In genomic region chr11:95038818-95039655, GRCm38 (mm10) we compare ENCODE assay signal across 9 mouse cellular contexts. TPM values are rescaled to one million over a fixed set of nuclear protein-coding genes. Genes with fewer than 3 reads are reported as not detected.
DNase-seq lines count a peak whose midpoint lies in the region; ATAC-seq and TF ChIP-seq lines count a peak whose summit lies in the region.
"Had no signal": no experiment of that assay in that cellular context is flagged by ENCODE, and none has a peak within 500 bp of the region (broad histone marks: within the 10 kb centered on the region; RNA-seq: fewer than 3 reads in every experiment).

No protein-coding gene starts in this region.

- peaks cover 19% of the 10 kb centered on the region for H3K4me1 ChIP-seq in heart, embryonic 15.5 days (replicated peaks)
- no peaks in the 10 kb centered on the region; the same call in 1 of the 2 replicates for H3K4me1 ChIP-seq in heart, adult 2 months (ENCODE audit: control insufficient read depth, insufficient read depth, low read length)
- peaks cover 0 to 13% of the 10 kb centered on the region in 2 experiments; a peak in 3 of 4 replicates for H3K4me1 ChIP-seq in CH12.LX (ENCODE audit: control insufficient read depth in 1 of 2, insufficient read depth in 2 of 2)
- peaks cover 20% of the 10 kb centered on the region for H3K4me1 ChIP-seq in kidney, embryonic 16.5 days (ENCODE audit: insufficient read depth, low read length)
- peaks cover 22% of the 10 kb centered on the region for H3K4me1 ChIP-seq in forebrain, embryonic 16.5 days (replicated peaks; ENCODE audit: control insufficient read depth, insufficient read depth, low read length)

- intact Hi-C loops in heart, adult 2 months (cut with DNase I): no loop called here
- intact Hi-C loops in left cerebral cortex, postnatal 10 days (cut with DNase I): no loop called here

- dilution Hi-C loops in CH12.LX (cut with MboI; ENCODE audit: extremely low pct_ligation_motif_present, extremely low pct_unique_long_range_greater_than_20kb, low sequenced_read_pairs): no loop called here

- TF ChIP-seq EP300 in heart, adult 2 months (IDR thresholded peaks at IDR 0.05; ENCODE audit: insufficient read depth, low read depth, low read length): no peak
- TF ChIP-seq EP300 in CH12.LX (IDR thresholded peaks at IDR 0.05; ENCODE audit: low read length): no peak

- no peak for DNase-seq in heart, adult 2 months
- no peak for DNase-seq in CH12.LX (ENCODE audit: extremely low read depth)
- peak; percentile 28 to 52 for DNase-seq in cerebellum, adult 18-20 months
- no peak for DNase-seq in left cerebral cortex, postnatal 10 days (ENCODE audit: extremely low spot score in 1 of 2, low spot score in 2 of 2)
- DNase-seq: heart, postnatal 36 days had no signal

- no peak for TF ChIP-seq RAD21 in CH12.LX (IDR thresholded peaks at IDR 0.05; ENCODE audit: low read depth, low read length)

- H3K27ac ChIP-seq in heart, embryonic 15.5 days: peak overlapping the region; percentile 91; the same call in 1 of the 2 replicates
- no peak overlapping the region; the same call in 1 of the 2 replicates for H3K27ac ChIP-seq in heart, adult 2 months
- H3K27ac ChIP-seq in CH12.LX (ENCODE audit: insufficient read depth, low read depth): no peak overlapping the region
- peak overlapping the region; percentile 2; the same call in 1 of the 2 replicates for H3K27ac ChIP-seq in kidney, embryonic 16.5 days (ENCODE audit: low read length)
- H3K27ac ChIP-seq in forebrain, embryonic 16.5 days (ENCODE audit: low read length): no peak overlapping the region
- H3K27ac ChIP-seq: limb, embryonic 13.5 days had no signal

- no peak for ATAC-seq in heart, embryonic 15.5 days (replicated peaks; ENCODE audit: insufficient number of reproducible peaks, insufficient read depth, low FRiP score, low read depth)
- no peak for ATAC-seq in kidney, embryonic 16.5 days (ENCODE audit: low FRiP score, low TSS enrichment)
- no peak for ATAC-seq in forebrain, embryonic 16.5 days

- in situ Hi-C loops in CH12.LX (cut with MboI; ENCODE audit: low pct_ligation_motif_present, low pct_unique_long_range_greater_than_20kb, low sequenced_read_pairs): no loop called here

- no peak overlapping the region for H3K9ac ChIP-seq in heart, embryonic 15.5 days
- no peak overlapping the region for H3K9ac ChIP-seq in heart, adult 2 months (ENCODE audit: low read depth, low read length)
- no peak overlapping the region for H3K9ac ChIP-seq in CH12.LX (ENCODE audit: insufficient read depth, low read depth)
- no peak overlapping the region for H3K9ac ChIP-seq in kidney, embryonic 16.5 days (replicated peaks; ENCODE audit: low read length)
- H3K9ac ChIP-seq in forebrain, embryonic 16.5 days (replicated peaks; ENCODE audit: low read depth, low read length): no peak overlapping the region

- H3K9me3 ChIP-seq in heart, embryonic 15.5 days (replicated peaks): no peaks in the 10 kb centered on the region
- no peaks in the 10 kb centered on the region for H3K9me3 ChIP-seq in CH12.LX (replicated peaks; ENCODE audit: low read length)
- no peaks in the 10 kb centered on the region for H3K9me3 ChIP-seq in kidney, embryonic 16.5 days (ENCODE audit: low read length)
- no peaks in the 10 kb centered on the region for H3K9me3 ChIP-seq in forebrain, embryonic 16.5 days (ENCODE audit: control insufficient read depth, low read length)
- H3K9me3 ChIP-seq: limb, embryonic 13.5 days had no signal

- no peak for TF ChIP-seq CTCF in heart, adult 2 months (IDR thresholded peaks at IDR 0.05)
- TF ChIP-seq CTCF in CH12.LX (conservative IDR thresholded peaks at IDR 0.05 in 1 of 2, IDR thresholded peaks at IDR 0.05 in 1 of 2; ENCODE audit: low read depth in 2 of 2, low read length in 2 of 2): no peak

- WGBS in heart, embryonic 15.5 days: 78% methylated on average over 13 of the region's 13 CpGs
- 77% methylated on average over 13 of the region's 13 CpGs for WGBS in heart, adult 2 months
- 78% methylated on average over 13 of the region's 13 CpGs for WGBS in kidney, embryonic 16.5 days
- WGBS in forebrain, embryonic 16.5 days: 83% methylated on average over 13 of the region's 13 CpGs

- no peaks in the 10 kb centered on the region for H3K27me3 ChIP-seq in heart, embryonic 15.5 days
- H3K27me3 ChIP-seq in heart, adult 2 months (ENCODE audit: control insufficient read depth, insufficient read depth, low read length): no peaks in the 10 kb centered on the region
- H3K27me3 ChIP-seq in CH12.LX (replicated peaks): peaks cover 77% of the 10 kb centered on the region
- H3K27me3 ChIP-seq in kidney, embryonic 16.5 days (ENCODE audit: insufficient read depth, low read length): no peaks in the 10 kb centered on the region
- H3K27me3 ChIP-seq in forebrain, embryonic 16.5 days (replicated peaks; ENCODE audit: control insufficient read depth, insufficient read depth, low read length): no peaks in the 10 kb centered on the region
- H3K27me3 ChIP-seq: limb, embryonic 13.5 days had no signal

- H3K4me3 ChIP-seq in heart, embryonic 15.5 days: no peak overlapping the region
- H3K4me3 ChIP-seq in heart, adult 2 months: no peak overlapping the region
- no peak overlapping the region for H3K4me3 ChIP-seq in CH12.LX (replicated peaks in 1 of 3; ENCODE audit: low read depth in 2 of 3, low read length in 2 of 3, poor library complexity in 1 of 3)
- no peak overlapping the region for H3K4me3 ChIP-seq in kidney, embryonic 16.5 days (ENCODE audit: low read length)
- H3K4me3 ChIP-seq in forebrain, embryonic 16.5 days (replicated peaks; ENCODE audit: low read length): no peak overlapping the region

- TF ChIP-seq POLR2A in heart, adult 2 months (IDR thresholded peaks at IDR 0.05; ENCODE audit: insufficient read depth, low read depth, low read length): no peak
- TF ChIP-seq POLR2A in CH12.LX (IDR thresholded peaks at IDR 0.05; ENCODE audit: low read depth, low read length): no peak

- H3K79me2 ChIP-seq in heart, adult 2 months (replicated peaks; ENCODE audit: control insufficient read depth, insufficient read depth, low read length): peaks cover 1% of the 10 kb centered on the region; the same call in 1 of the 2 replicates
- H3K79me2 ChIP-seq in CH12.LX (replicated peaks; ENCODE audit: control insufficient read depth, extremely low read depth, insufficient read depth, poor library complexity, severe bottlenecking): no peaks in the 10 kb centered on the region

- H3K36me3 ChIP-seq in heart, embryonic 15.5 days: peaks cover 31% of the 10 kb centered on the region
- H3K36me3 ChIP-seq in heart, adult 2 months (ENCODE audit: control insufficient read depth, insufficient read depth, low read length): no peaks in the 10 kb centered on the region
- peaks cover 0 to 3% of the 10 kb centered on the region in 2 experiments for H3K36me3 ChIP-seq in CH12.LX (replicated peaks in 1 of 2; ENCODE audit: control insufficient read depth in 1 of 2, insufficient read depth in 1 of 2, low read length in 1 of 2)
- peaks cover 6% of the 10 kb centered on the region for H3K36me3 ChIP-seq in kidney, embryonic 16.5 days (ENCODE audit: insufficient read depth, low read length)
- no peaks in the 10 kb centered on the region for H3K36me3 ChIP-seq in forebrain, embryonic 16.5 days (ENCODE audit: control insufficient read depth, insufficient read depth)

- H3K4me2 ChIP-seq in heart, embryonic 15.5 days: no peak overlapping the region
- H3K4me2 ChIP-seq in CH12.LX (ENCODE audit: insufficient read depth, low read depth, poor library complexity, severe bottlenecking): no peak overlapping the region
- no peak overlapping the region for H3K4me2 ChIP-seq in kidney, embryonic 16.5 days (replicated peaks; ENCODE audit: low read depth, low read length)
- H3K4me2 ChIP-seq in forebrain, embryonic 16.5 days (ENCODE audit: low read length): no peak overlapping the region

RNA-seq across cellular contexts. Expression of gene Pdk2, which starts 2.1 kb away (rescaled TPM):
- 114 and 117 TPM in 2 replicates for polyA plus RNA-seq in heart, embryonic 15.5 days (2015; fragmentation: Nextera tagmentation; extraction: Ambion mirVana)
- total RNA-seq in heart, adult 2 months (2021): 100 to 1,000 TPM; 393 to 479 TPM
- polyA plus RNA-seq in heart, adult 2 months (2012; rRNA removed): 518 and 592 TPM in 2 replicates
- total RNA-seq in CH12.LX (2012; rRNA removed) (not detected in 2 replicates), CH12.LX (2014; rRNA removed) (not detected in 2 replicates)
- polyA plus RNA-seq in CH12.LX (2012; ENCODE audit: insufficient read length, low read depth): not detected in 2 replicates
- 72.3 and 85.2 TPM in 2 replicates for polyA plus RNA-seq in kidney, embryonic 16.5 days (2015; fragmentation: Nextera tagmentation; extraction: Ambion mirVana)
- polyA plus RNA-seq in forebrain, embryonic 16.5 days (2015; fragmentation: Nextera tagmentation; extraction: Ambion mirVana): 27.6 and 29.2 TPM in 2 replicates
- 10 to 100 TPM; 43.8 to 50.6 TPM for total RNA-seq in left cerebral cortex, postnatal 10 days (2021)

RNA-seq across cellular contexts. Expression of gene Samd14, which starts 29.4 kb away (rescaled TPM):
- polyA plus RNA-seq in heart, embryonic 15.5 days (2015; fragmentation: Nextera tagmentation; extraction: Ambion mirVana): 8.0 and 13.2 TPM in 2 replicates
- total RNA-seq in heart, adult 2 months (2021): 1 to 10 TPM; 1.2 to 1.7 TPM
- 0.82 and 1.9 TPM in 2 replicates for polyA plus RNA-seq in heart, adult 2 months (2012; rRNA removed)
- total RNA-seq in CH12.LX (2012; rRNA removed): 0.04 and 0.17 TPM in 2 replicates
- total RNA-seq in CH12.LX (2014; rRNA removed): 0.07 TPM in 1 of 2 replicates, not detected in the other
- polyA plus RNA-seq in CH12.LX (2012; ENCODE audit: insufficient read length, low read depth): not detected in 2 replicates
- polyA plus RNA-seq in kidney, embryonic 16.5 days (2015; fragmentation: Nextera tagmentation; extraction: Ambion mirVana): 19.2 and 21.2 TPM in 2 replicates
- 123 and 134 TPM in 2 replicates for polyA plus RNA-seq in forebrain, embryonic 16.5 days (2015; fragmentation: Nextera tagmentation; extraction: Ambion mirVana)
- total RNA-seq in left cerebral cortex, postnatal 10 days (2021): 10 to 100 TPM; 98.6 to 99.6 TPM

RNA-seq across cellular contexts. Expression of gene Itga3, which starts 37.6 kb away (rescaled TPM):
- polyA plus RNA-seq in heart, embryonic 15.5 days (2015; fragmentation: Nextera tagmentation; extraction: Ambion mirVana): 9.7 and 12.9 TPM in 2 replicates
- total RNA-seq in heart, adult 2 months (2021): 10 to 100 TPM; 10.4 to 10.6 TPM
- polyA plus RNA-seq in heart, adult 2 months (2012; rRNA removed): 11.4 and 13.8 TPM in 2 replicates
- total RNA-seq in CH12.LX (2012; rRNA removed) (34.9 and 53.0 TPM in 2 replicates), CH12.LX (2014; rRNA removed) (5.5 and 5.8 TPM in 2 replicates)
- 8.3 and 9.0 TPM in 2 replicates for polyA plus RNA-seq in CH12.LX (2012; ENCODE audit: insufficient read length, low read depth)
- polyA plus RNA-seq in kidney, embryonic 16.5 days (2015; fragmentation: Nextera tagmentation; extraction: Ambion mirVana): 25.5 and 25.8 TPM in 2 replicates
- 6.3 and 8.5 TPM in 2 replicates for polyA plus RNA-seq in forebrain, embryonic 16.5 days (2015; fragmentation: Nextera tagmentation; extraction: Ambion mirVana)
- total RNA-seq in left cerebral cortex, postnatal 10 days (2021): 10 to 100 TPM; 13.6 to 16.2 TPM

RNA-seq across cellular contexts. Expression of gene Ppp1r9b, which starts 48.2 kb away (rescaled TPM):
- polyA plus RNA-seq in heart, embryonic 15.5 days (2015; fragmentation: Nextera tagmentation; extraction: Ambion mirVana): 5.0 and 6.6 TPM in 2 replicates
- total RNA-seq in heart, adult 2 months (2021): 10 to 100 TPM; 49.3 to 52.0 TPM
- polyA plus RNA-seq in heart, adult 2 months (2012; rRNA removed): 22.3 and 23.8 TPM in 2 replicates
- total RNA-seq in CH12.LX (2012; rRNA removed) (21.2 and 21.8 TPM in 2 replicates), CH12.LX (2014; rRNA removed) (5.7 and 7.8 TPM in 2 replicates)
- 20.3 and 21.2 TPM in 2 replicates for polyA plus RNA-seq in CH12.LX (2012; ENCODE audit: insufficient read length, low read depth)
- 9.9 and 10.7 TPM in 2 replicates for polyA plus RNA-seq in kidney, embryonic 16.5 days (2015; fragmentation: Nextera tagmentation; extraction: Ambion mirVana)
- 22.0 and 22.4 TPM in 2 replicates for polyA plus RNA-seq in forebrain, embryonic 16.5 days (2015; fragmentation: Nextera tagmentation; extraction: Ambion mirVana)
- total RNA-seq in left cerebral cortex, postnatal 10 days (2021): 100 to 1,000 TPM; 388 to 414 TPM

Comparison
In these comparisons a context has a peak if more than half of its experiments do, and no peak if none do; other contexts are left out.
1. H3K27ac ChIP-seq: peak in heart, embryonic 15.5 days (single experiment) and kidney, embryonic 16.5 days (single experiment); none in heart, adult 2 months (single experiment), CH12.LX (single experiment) and forebrain, embryonic 16.5 days (single experiment).
2. DNase-seq: peak in cerebellum, adult 18-20 months (2 of 2); none in heart, adult 2 months (0 of 2), CH12.LX (single experiment) and left cerebral cortex, postnatal 10 days (0 of 2).
3. RNA of gene Pdk2, which starts 2.1 kb away (polyA plus RNA-seq): 518 to 592 TPM in heart, adult 2 months, 114 to 117 TPM in heart, embryonic 15.5 days, 72.3 to 85.2 TPM in kidney, embryonic 16.5 days and 27.6 to 29.2 TPM in forebrain, embryonic 16.5 days; not detected in CH12.LX; every median in the first group is over 10 times any median in the second.